36 mouse cellular contexts compared by ENCODE assay signal in genomic region chr5:65967091-65967490, GRCm38 (mm10). TPM values are rescaled to one million over a fixed set of nuclear protein-coding genes. Genes with fewer than 3 reads are reported as not detected.
DNase-seq lines count a peak whose midpoint lies in the region; ATAC-seq and TF ChIP-seq lines count a peak whose summit lies in the region.
"Had no signal": no experiment of that assay in that cellular context is flagged by ENCODE, and none has a peak within 500 bp of the region (broad histone marks: within the 10 kb centered on the region; RNA-seq: fewer than 3 reads in every experiment).

No protein-coding gene starts in this region.

- intact Hi-C loops in gastrocnemius, adult 2 months (cut with DNase I), result loop anchor here (10.0 kb wide), 1 partner anchor 108 kb away; no protein-coding TSS in a partner anchor
- intact Hi-C loops in gastrocnemius, postnatal 36 days (cut with DNase I), result no loop called here

- in situ Hi-C loops in ES-E14 (cut with MboI; ENCODE audit: low sequenced_read_pairs in 2 of 2, unreplicated experiment in 2 of 2), result no loop called here

- no peak overlapping the region for H3K4me2 ChIP-seq in kidney, postnatal 0 days (ENCODE audit: low read length)
- H3K4me2 ChIP-seq in kidney, embryonic 14.5 days (replicated peaks; ENCODE audit: low read depth, low read length), result no peak overlapping the region
- H3K4me2 ChIP-seq: embryonic facial prominence, embryonic 12.5 days; embryonic facial prominence, embryonic 15.5 days; heart, embryonic 12.5 days; heart, embryonic 15.5 days; hindbrain, embryonic 13.5 days; intestine, embryonic 15.5 days had no signal

- H3K27me3 ChIP-seq in kidney, postnatal 0 days (ENCODE audit: insufficient read depth, low read length), result no peaks in the 10 kb centered on the region
- no peaks in the 10 kb centered on the region for H3K27me3 ChIP-seq in kidney, embryonic 14.5 days (ENCODE audit: control insufficient read depth, insufficient read depth, low read length)
- H3K27me3 ChIP-seq: CH12.LX; embryonic facial prominence, embryonic 12.5 days; embryonic facial prominence, embryonic 15.5 days; heart, embryonic 15.5 days; hindbrain, embryonic 13.5 days; intestine, embryonic 15.5 days had no signal

- no peaks in the 10 kb centered on the region for H3K4me1 ChIP-seq in kidney, postnatal 0 days (replicated peaks; ENCODE audit: insufficient read depth, low read length)
- H3K4me1 ChIP-seq in kidney, embryonic 14.5 days (ENCODE audit: control insufficient read depth, insufficient read depth, low read length), result no peaks in the 10 kb centered on the region
- H3K4me1 ChIP-seq in ES-E14 (ENCODE audit: control insufficient read depth in 2 of 2, insufficient read depth in 2 of 2, low read length in 2 of 2, poor library complexity in 1 of 2), result no peaks in the 10 kb centered on the region; a peak in 1 of 4 replicates
- H3K4me1 ChIP-seq: embryonic facial prominence, embryonic 12.5 days; embryonic facial prominence, embryonic 15.5 days; heart, embryonic 12.5 days; heart, embryonic 15.5 days; hindbrain, embryonic 13.5 days; intestine, embryonic 15.5 days had no signal

- H3K9me3 ChIP-seq in kidney, postnatal 0 days (replicated peaks; ENCODE audit: low read length), result no peaks in the 10 kb centered on the region
- H3K9me3 ChIP-seq in kidney, embryonic 14.5 days (ENCODE audit: control insufficient read depth, low read length), result no peaks in the 10 kb centered on the region
- no peaks in the 10 kb centered on the region for H3K9me3 ChIP-seq in ES-E14 (ENCODE audit: control insufficient read depth, insufficient read depth, low read depth, low read length)
- H3K9me3 ChIP-seq: embryonic facial prominence, embryonic 12.5 days; embryonic facial prominence, embryonic 15.5 days; heart, embryonic 12.5 days; heart, embryonic 15.5 days; hindbrain, embryonic 10.5 days; hindbrain, embryonic 13.5 days; intestine, embryonic 15.5 days had no signal

- WGBS in kidney, postnatal 0 days, result 53% methylated on average over 12 of the region's 12 CpGs
- WGBS in kidney, embryonic 14.5 days, result 52% methylated on average over 12 of the region's 12 CpGs

- H3K27ac ChIP-seq in gastrocnemius, adult 2 months, result peak overlapping the region; percentile 48; the same call in 1 of the 2 replicates
- no peak overlapping the region for H3K27ac ChIP-seq in kidney, postnatal 0 days
- no peak overlapping the region for H3K27ac ChIP-seq in kidney, embryonic 14.5 days (ENCODE audit: low read depth, low read length)
- peak overlapping the region; percentile 65 for H3K27ac ChIP-seq in ES-E14 (ENCODE audit: insufficient read depth, low read depth, low read length, poor library complexity, severe bottlenecking)
- H3K27ac ChIP-seq: embryonic facial prominence, embryonic 12.5 days; embryonic facial prominence, embryonic 15.5 days; heart, embryonic 15.5 days; hindbrain, embryonic 10.5 days; hindbrain, embryonic 13.5 days; intestine, embryonic 15.5 days had no signal

- no peak for TF ChIP-seq CTCF in gastrocnemius, adult 2 months (IDR thresholded peaks at IDR 0.05)
- TF ChIP-seq CTCF in kidney, postnatal 0 days (IDR thresholded peaks at IDR 0.05; ENCODE audit: low read depth), result no peak

- no peak for ATAC-seq in kidney, postnatal 0 days (replicated peaks; ENCODE audit: low FRiP score, low read depth)
- no peak for ATAC-seq in kidney, embryonic 14.5 days (ENCODE audit: low FRiP score, low TSS enrichment)
- ATAC-seq: activated CD4-positive, CD25-positive, alpha-beta regulatory T cell, adult 4 months; forebrain, embryonic 14.5 days; forebrain, postnatal 0 days; hindbrain, embryonic 16.5 days; intestine, embryonic 15.5 days had no signal

- peak; percentile 57 for DNase-seq in gastrocnemius, adult 2 months
- DNase-seq in gastrocnemius, postnatal 36 days, result no peak
- peak; percentile 18 for DNase-seq in kidney, postnatal 0 days (ENCODE audit: low spot score)
- DNase-seq in ES-E14 (ENCODE audit: low read depth, low spot score), result no peak
- no peak for DNase-seq in embryo, embryonic 9.5 days (ENCODE audit: extremely low spot score)
- no peak for DNase-seq in liver
- DNase-seq: adrenal gland, adult 8-10 months; adrenal gland, postnatal 25 days; B cell, adult 2 months; cerebellum, adult 11-12 months; cerebellum, adult 8-10 months; cerebellum, postnatal 36 days; embryo, embryonic 11 days; forebrain, postnatal 0 days; gastrocnemius, postnatal 25 days; heart, adult 18-20 months; heart, postnatal 10 days; heart, postnatal 36 days; kidney, adult 11 months had no signal

- H3K4me3 ChIP-seq in gastrocnemius, adult 2 months, result peak overlapping the region; percentile 41
- no peak overlapping the region for H3K4me3 ChIP-seq in kidney, postnatal 0 days (replicated peaks; ENCODE audit: low read depth, low read length)
- H3K4me3 ChIP-seq in kidney, embryonic 14.5 days (ENCODE audit: low read length), result no peak overlapping the region
- peak overlapping the region; percentile 60 to 66 for H3K4me3 ChIP-seq in ES-E14 (ENCODE audit: insufficient read depth in 1 of 2, low read depth in 1 of 2, low read length in 2 of 2, poor library complexity in 1 of 2, severe bottlenecking in 1 of 2)
- H3K4me3 ChIP-seq: embryonic facial prominence, embryonic 12.5 days; embryonic facial prominence, embryonic 15.5 days; heart, embryonic 12.5 days; heart, embryonic 15.5 days; hindbrain, embryonic 10.5 days; hindbrain, embryonic 13.5 days; intestine, embryonic 15.5 days had no signal

- H3K36me3 ChIP-seq in kidney, postnatal 0 days (ENCODE audit: insufficient read depth, low read length), result no peaks in the 10 kb centered on the region
- H3K36me3 ChIP-seq in kidney, embryonic 14.5 days (ENCODE audit: control insufficient read depth, insufficient read depth, low read length), result no peaks in the 10 kb centered on the region
- H3K36me3 ChIP-seq in ES-E14 (ENCODE audit: control insufficient read depth, insufficient read depth, low read length, poor library complexity, severe bottlenecking), result peaks cover 5% of the 10 kb centered on the region
- H3K36me3 ChIP-seq: embryonic facial prominence, embryonic 12.5 days; embryonic facial prominence, embryonic 15.5 days; heart, embryonic 12.5 days; heart, embryonic 15.5 days; hindbrain, embryonic 10.5 days; hindbrain, embryonic 13.5 days; intestine, embryonic 15.5 days had no signal

- H3K9ac ChIP-seq in kidney, postnatal 0 days (ENCODE audit: low read depth, low read length), result no peak overlapping the region
- H3K9ac ChIP-seq in kidney, embryonic 14.5 days (ENCODE audit: low read depth, low read length), result no peak overlapping the region
- peak overlapping the region; percentile 58; the same call in 1 of the 2 replicates for H3K9ac ChIP-seq in ES-E14 (ENCODE audit: insufficient read depth, low read depth, low read length, poor library complexity, severe bottlenecking)
- H3K9ac ChIP-seq: embryonic facial prominence, embryonic 12.5 days; embryonic facial prominence, embryonic 15.5 days; forebrain, postnatal 0 days; heart, embryonic 12.5 days; heart, embryonic 15.5 days; hindbrain, embryonic 13.5 days; intestine, embryonic 15.5 days had no signal

TF ChIP-seq in ES-E14, 5 proteins besides CTCF, POLR2A, EP300 and RAD21:
- no peak for TF ChIP-seq HCFC1 (IDR thresholded peaks at IDR 0.05; ENCODE audit: borderline replicate concordance, insufficient read depth, low read length)
- TF ChIP-seq CHD2 (IDR thresholded peaks at IDR 0.05; ENCODE audit: low read depth, low read length), result no peak
- no peak for TF ChIP-seq ZC3H11A (IDR thresholded peaks at IDR 0.05; ENCODE audit: borderline replicate concordance, low read depth, low read length)
- no peak for TF ChIP-seq MAFK (IDR thresholded peaks at IDR 0.05; ENCODE audit: insufficient read depth, low read depth, low read length)
- no peak for TF ChIP-seq ZNF384 (IDR thresholded peaks at IDR 0.05; ENCODE audit: low read depth, low read length)

RNA-seq across cellular contexts. Expression of gene Chrna9, which starts 32.4 kb away (rescaled TPM):
- total RNA-seq in gastrocnemius, adult 2 months (2021), result 10 to 100 TPM; 16.9 to 21.3 TPM
- total RNA-seq in gastrocnemius, postnatal 36 days (2021), result 10 to 100 TPM; 12.6 to 19.5 TPM
- polyA plus RNA-seq in kidney, postnatal 0 days (2015; fragmentation: Nextera tagmentation; extraction: Ambion mirVana), result 0.13 and 0.19 TPM in 2 replicates
- polyA plus RNA-seq in kidney, embryonic 14.5 days (2014; fragmentation: Nextera tagmentation; extraction: Ambion mirVana), result 0.53 and 0.71 TPM in 2 replicates
- 11.2 and 23.5 TPM in 2 replicates for total RNA-seq in ES-E14 (2012; rRNA removed)
- total RNA-seq: adrenal gland, adult 8-10 months; adrenal gland, postnatal 25 days; CH12.LX; heart, adult 18-20 months; heart, postnatal 36 days; MEL had no signal
- polyA plus RNA-seq: brain, embryonic 14.5 days; cortical plate, adult 2 months; embryonic facial prominence, embryonic 15.5 days; forebrain, embryonic 11.5 days; forebrain, embryonic 14.5 days; forebrain, postnatal 0 days; frontal cortex, adult 2 months; hindbrain, embryonic 13.5 days; hindbrain, embryonic 16.5 days; intestine, embryonic 15.5 days had no signal

RNA-seq across cellular contexts. Expression of gene 9130230L23Rik, which starts 37.0 kb away (rescaled TPM):
- total RNA-seq in gastrocnemius, adult 2 months (2021), result under 1 TPM in 1 of 2 experiments, not detected in 1; 0.28 TPM
- total RNA-seq in gastrocnemius, postnatal 36 days (2021), result not detected
- 0.33 and 0.47 TPM in 2 replicates for polyA plus RNA-seq in kidney, postnatal 0 days (2015; fragmentation: Nextera tagmentation; extraction: Ambion mirVana)
- polyA plus RNA-seq in kidney, embryonic 14.5 days (2014; fragmentation: Nextera tagmentation; extraction: Ambion mirVana), result 0.38 and 0.40 TPM in 2 replicates
- 0.36 and 0.74 TPM in 2 replicates for total RNA-seq in ES-E14 (2012; rRNA removed)
- total RNA-seq: forebrain, postnatal 0 days; gastrocnemius, postnatal 25 days; heart, adult 18-20 months; heart, postnatal 10 days; heart, postnatal 36 days; MEL had no signal
- polyA plus RNA-seq: embryonic facial prominence, embryonic 12.5 days; forebrain, embryonic 14.5 days; forebrain, postnatal 0 days; frontal cortex, adult 2 months had no signal

Comparison
In these comparisons a context has a peak if more than half of its experiments do, and no peak if none do; other contexts are left out.
1. DNase-seq: peak in gastrocnemius, adult 2 months (single experiment) and kidney, postnatal 0 days (single experiment); none in gastrocnemius, postnatal 36 days (0 of 2), ES-E14 (single experiment), embryo, embryonic 9.5 days (single experiment) and liver (single experiment).
2. H3K27ac ChIP-seq: peak in gastrocnemius, adult 2 months (single experiment) and ES-E14 (single experiment); none in kidney, postnatal 0 days (single experiment) and kidney, embryonic 14.5 days (single experiment).
3. H3K4me3 ChIP-seq: peak in gastrocnemius, adult 2 months (single experiment) and ES-E14 (2 of 2); none in kidney, postnatal 0 days (single experiment) and kidney, embryonic 14.5 days (single experiment).